Mouse (Mus musculus) myocyte (in vitro differentiated cells): ENCODE results near the gene Prrg2.

Experiments
- CEBPB ChIP-seq: IDR thresholded peaks from 2 replicates; pipeline ENCODE4 v1.6.1; 2011; ENCODE audit warnings: mild to moderate bottlenecking, moderate library complexity; ENCODE audit not compliant: poor library complexity, insufficient read depth, severe bottlenecking
- MYOG ChIP-seq, 3 experiments: IDR thresholded peaks; one replicate each; pipeline ENCODE4 v1.6.1; 2011; ENCODE audit warnings: control low read depth in 2 of 3, low read depth in 2 of 3, mild to moderate bottlenecking in 2 of 3; ENCODE audit not compliant: insufficient read length in 2 of 3, control insufficient read depth in 1 of 3, insufficient read depth in 1 of 3
- POLR2A ChIP-seq: IDR thresholded peaks from one replicate; pipeline ENCODE4 v1.6.1; 2011; ENCODE audit warnings: low read depth, mild to moderate bottlenecking, control low read depth, moderate library complexity; ENCODE audit not compliant: insufficient read length

DNA sequence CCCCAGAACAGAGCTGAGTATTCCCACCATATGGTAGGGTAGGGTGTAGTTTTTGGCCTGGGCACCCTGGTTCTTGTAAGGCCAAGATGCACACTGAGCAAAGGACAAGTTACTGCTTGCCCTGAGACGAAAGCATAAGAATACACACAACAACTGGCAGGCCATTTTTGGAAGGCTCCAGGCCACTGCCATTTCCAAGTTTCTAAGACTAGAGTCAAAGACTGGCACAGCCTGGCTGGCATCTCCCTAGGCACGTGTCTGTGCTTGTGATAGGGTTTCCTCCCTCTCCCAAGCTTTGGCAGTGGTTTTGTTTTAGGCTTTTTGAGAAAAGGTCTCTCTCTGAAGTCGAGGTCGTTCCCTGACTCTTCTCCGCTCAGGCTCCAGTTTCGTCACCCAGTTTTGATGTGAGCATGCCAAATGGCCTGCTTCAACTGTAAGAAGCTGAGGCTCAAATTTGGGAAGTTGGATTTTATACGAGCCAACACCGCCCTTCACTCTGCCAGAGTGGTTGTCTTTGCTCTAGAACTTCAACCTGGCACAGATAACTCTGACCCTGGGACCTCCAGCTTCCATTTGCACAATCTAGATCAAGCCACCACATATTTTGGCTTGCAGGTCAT is 36.8 kb downstream of the Prrg2 start:
- TF ChIP-seq POLR2A (no peak), CEBPB (no peak), MYOG (IDR thresholded peaks at IDR 0.05; ENCODE audit: control insufficient read depth in 1 of 3, insufficient read depth in 1 of 3, insufficient read length in 2 of 3, low read depth in 2 of 3) (no peak)
